Mouse (Mus musculus) megakaryocyte-erythroid progenitor cell, adult 5-6 weeks (primary cell): ENCODE measurements around the gene Gadd45gip1. TPM values are rescaled to one million over a fixed set of nuclear protein-coding genes. Genes with fewer than 3 reads are reported as not detected.

ENCODE experiments used
- total RNA-seq, 2 experiments: library from RNA; stranded (forward) in 1 of 2; stranded (reverse) in 1 of 2; fragments of 200-1000, 215-1000 nt in 1 of 2; fragments of >200 nt in 1 of 2; fragmentation: Nextera tagmentation in 1 of 2; gene quantifications; 2 replicates each; pipeline ENCODE4 v1.2.3; 2014 to 2017

Gadd45gip1 gene
- total RNA-seq, 2 experiments from 2014 or later = 28.3 to 61.8 TPM

Other genes with a start within 250 kb of the Gadd45gip1 start
- gene Ier2, start 168.7 kb upstream of the Gadd45gip1 start, total RNA-seq (2014; fragmentation: Nextera tagmentation) = 23.2 and 27.2 TPM in 2 replicates
- 47.1 and 60.7 TPM in 2 replicates for gene Ier2, start 168.7 kb upstream of the Gadd45gip1 start, total RNA-seq (2017)
- gene Trmt1, start 145.2 kb upstream of the Gadd45gip1 start, total RNA-seq (2014; fragmentation: Nextera tagmentation) = 170 and 181 TPM in 2 replicates
- gene Trmt1, start 145.2 kb upstream of the Gadd45gip1 start, total RNA-seq (2017) = 94.9 and 126 TPM in 2 replicates
- 71.6 and 76.7 TPM in 2 replicates for gene Nacc1, start 143.7 kb upstream of the Gadd45gip1 start, total RNA-seq (2014; fragmentation: Nextera tagmentation)
- gene Nacc1, start 143.7 kb upstream of the Gadd45gip1 start, total RNA-seq (2017) = 35.8 and 51.5 TPM in 2 replicates
- gene Lyl1, start 130.1 kb upstream of the Gadd45gip1 start, total RNA-seq (2014; fragmentation: Nextera tagmentation) = 44.2 and 65.2 TPM in 2 replicates
- 9.5 and 10.1 TPM in 2 replicates for gene Lyl1, start 130.1 kb upstream of the Gadd45gip1 start, total RNA-seq (2017)
- gene G430095P16Rik, start 108.5 kb upstream of the Gadd45gip1 start, total RNA-seq (2014; fragmentation: Nextera tagmentation) = 25.7 and 28.1 TPM in 2 replicates
- gene G430095P16Rik, start 108.5 kb upstream of the Gadd45gip1 start, total RNA-seq (2017) = 8.2 and 11.4 TPM in 2 replicates
- 73.4 and 79.7 TPM in 2 replicates for gene Nfix, start 31.2 kb upstream of the Gadd45gip1 start, total RNA-seq (2014; fragmentation: Nextera tagmentation)
- 13.3 and 26.0 TPM in 2 replicates for gene Nfix, start 31.2 kb upstream of the Gadd45gip1 start, total RNA-seq (2017)
- gene Dand5, start 8.7 kb upstream of the Gadd45gip1 start, total RNA-seq (2014; fragmentation: Nextera tagmentation) = 4.7 TPM in 2 replicates
- 3.5 and 3.7 TPM in 2 replicates for gene Dand5, start 8.7 kb upstream of the Gadd45gip1 start, total RNA-seq (2017)
- 94.8 and 151 TPM in 2 replicates for gene Rad23a, start 9.1 kb downstream of the Gadd45gip1 start, total RNA-seq (2014; fragmentation: Nextera tagmentation)
- gene Rad23a, start 9.1 kb downstream of the Gadd45gip1 start, total RNA-seq (2017) = 38.4 and 43.7 TPM in 2 replicates
- gene Calr, start 15.4 kb downstream of the Gadd45gip1 start, total RNA-seq (2014; fragmentation: Nextera tagmentation) = 286 and 320 TPM in 2 replicates
- 1,361 and 1,527 TPM in 2 replicates for gene Calr, start 15.4 kb downstream of the Gadd45gip1 start, total RNA-seq (2017)
- 101 and 104 TPM in 2 replicates for gene Farsa, start 25.5 kb downstream of the Gadd45gip1 start, total RNA-seq (2014; fragmentation: Nextera tagmentation)
- 151 and 153 TPM in 2 replicates for gene Farsa, start 25.5 kb downstream of the Gadd45gip1 start, total RNA-seq (2017)
- gene Syce2, start 40.6 kb downstream of the Gadd45gip1 start, total RNA-seq (2014; fragmentation: Nextera tagmentation) = 101 and 135 TPM in 2 replicates
- gene Syce2, start 40.6 kb downstream of the Gadd45gip1 start, total RNA-seq (2017) = 98.9 and 102 TPM in 2 replicates
- gene Gcdh, start 62.4 kb downstream of the Gadd45gip1 start, total RNA-seq (2014; fragmentation: Nextera tagmentation) = 34.7 and 51.0 TPM in 2 replicates
- gene Gcdh, start 62.4 kb downstream of the Gadd45gip1 start, total RNA-seq (2017) = 37.0 and 42.9 TPM in 2 replicates
- gene Klf1, start 70.4 kb downstream of the Gadd45gip1 start, total RNA-seq (2014; fragmentation: Nextera tagmentation) = 193 and 197 TPM in 2 replicates
- gene Klf1, start 70.4 kb downstream of the Gadd45gip1 start, total RNA-seq (2017) = 162 and 228 TPM in 2 replicates
- gene Dnase2a, start 77.0 kb downstream of the Gadd45gip1 start, total RNA-seq (2014; fragmentation: Nextera tagmentation) = 29.1 and 38.8 TPM in 2 replicates
- 26.7 and 42.2 TPM in 2 replicates for gene Dnase2a, start 77.0 kb downstream of the Gadd45gip1 start, total RNA-seq (2017)
- gene Mast1, start 105.8 kb downstream of the Gadd45gip1 start, total RNA-seq (2014; fragmentation: Nextera tagmentation) = 0.45 TPM in 1 of 2 replicates, not detected in the other
- 0.42 TPM in 1 of 2 replicates, not detected in the other for gene Mast1, start 105.8 kb downstream of the Gadd45gip1 start, total RNA-seq (2017)
- gene Rtbdn, start 115.5 kb downstream of the Gadd45gip1 start, total RNA-seq (2014; fragmentation: Nextera tagmentation) = not detected in 2 replicates
- not detected in 2 replicates for gene Rtbdn, start 115.5 kb downstream of the Gadd45gip1 start, total RNA-seq (2017)
- gene Gm49661, start 137.9 kb downstream of the Gadd45gip1 start, total RNA-seq (2014; fragmentation: Nextera tagmentation) = not detected in 2 replicates
- gene Gm49661, start 137.9 kb downstream of the Gadd45gip1 start, total RNA-seq (2017) = not detected in 2 replicates
- gene Prdx2, start 138.1 kb downstream of the Gadd45gip1 start, total RNA-seq (2014; fragmentation: Nextera tagmentation) = 898 and 1,004 TPM in 2 replicates
- 1,011 and 1,021 TPM in 2 replicates for gene Prdx2, start 138.1 kb downstream of the Gadd45gip1 start, total RNA-seq (2017)
- 198 and 202 TPM in 2 replicates for gene Rnaseh2a, start 138.2 kb downstream of the Gadd45gip1 start, total RNA-seq (2014; fragmentation: Nextera tagmentation)
- 119 and 151 TPM in 2 replicates for gene Rnaseh2a, start 138.2 kb downstream of the Gadd45gip1 start, total RNA-seq (2017)
- gene Junb, start 147.2 kb downstream of the Gadd45gip1 start, total RNA-seq (2014; fragmentation: Nextera tagmentation) = 4.1 and 8.0 TPM in 2 replicates
- 57.8 and 74.2 TPM in 2 replicates for gene Junb, start 147.2 kb downstream of the Gadd45gip1 start, total RNA-seq (2017)
- 7.7 and 9.6 TPM in 2 replicates for gene Hook2, start 159.1 kb downstream of the Gadd45gip1 start, total RNA-seq (2014; fragmentation: Nextera tagmentation)
- 11.0 and 19.9 TPM in 2 replicates for gene Hook2, start 159.1 kb downstream of the Gadd45gip1 start, total RNA-seq (2017)
- not detected in 2 replicates for gene Best2, start 183.0 kb downstream of the Gadd45gip1 start, total RNA-seq (2014; fragmentation: Nextera tagmentation)
- not detected in 2 replicates for gene Best2, start 183.0 kb downstream of the Gadd45gip1 start, total RNA-seq (2017)
- gene Asna1, start 193.8 kb downstream of the Gadd45gip1 start, total RNA-seq (2014; fragmentation: Nextera tagmentation) = 77.3 and 82.3 TPM in 2 replicates
- 48.6 and 73.5 TPM in 2 replicates for gene Asna1, start 193.8 kb downstream of the Gadd45gip1 start, total RNA-seq (2017)
- 137 and 159 TPM in 2 replicates for gene Trir, start 195.3 kb downstream of the Gadd45gip1 start, total RNA-seq (2014; fragmentation: Nextera tagmentation)
- gene Trir, start 195.3 kb downstream of the Gadd45gip1 start, total RNA-seq (2017) = 342 and 455 TPM in 2 replicates
- gene Tnpo2, start 205.4 kb downstream of the Gadd45gip1 start, total RNA-seq (2014; fragmentation: Nextera tagmentation) = 42.2 and 68.5 TPM in 2 replicates
- 20.3 and 28.3 TPM in 2 replicates for gene Tnpo2, start 205.4 kb downstream of the Gadd45gip1 start, total RNA-seq (2017)
- gene Fbxw9, start 228.5 kb downstream of the Gadd45gip1 start, total RNA-seq (2014; fragmentation: Nextera tagmentation) = 11.0 and 21.1 TPM in 2 replicates
- 1.4 and 5.8 TPM in 2 replicates for gene Fbxw9, start 228.5 kb downstream of the Gadd45gip1 start, total RNA-seq (2017)
- gene Gm5741, start 236.5 kb downstream of the Gadd45gip1 start, total RNA-seq (2014; fragmentation: Nextera tagmentation) = not detected in 2 replicates
- not detected in 2 replicates for gene Gm5741, start 236.5 kb downstream of the Gadd45gip1 start, total RNA-seq (2017)
- 69.1 and 99.2 TPM in 2 replicates for gene Dhps, start 240.2 kb downstream of the Gadd45gip1 start, total RNA-seq (2014; fragmentation: Nextera tagmentation)
- gene Dhps, start 240.2 kb downstream of the Gadd45gip1 start, total RNA-seq (2017) = 15.0 and 17.6 TPM in 2 replicates
- gene Wdr83os, start 249.2 kb downstream of the Gadd45gip1 start, total RNA-seq (2014; fragmentation: Nextera tagmentation) = 172 and 250 TPM in 2 replicates
- 40.4 and 61.3 TPM in 2 replicates for gene Wdr83os, start 249.2 kb downstream of the Gadd45gip1 start, total RNA-seq (2017)
- gene Wdr83, start 249.8 kb downstream of the Gadd45gip1 start, total RNA-seq (2014; fragmentation: Nextera tagmentation) = 50.1 and 102 TPM in 2 replicates
- 23.1 and 25.2 TPM in 2 replicates for gene Wdr83, start 249.8 kb downstream of the Gadd45gip1 start, total RNA-seq (2017)